Mouse (Mus musculus) left cerebral cortex, adult 6 months (tissue): ENCODE data around the gene Sema3d. TPM values are rescaled to one million over a fixed set of nuclear protein-coding genes. Genes with fewer than 3 reads are reported as not detected.

Source experiments
- long read RNA-seq, 2 experiments: library from polyadenylated mRNA; unstranded; transcript quantifications; one replicate each; pipeline ENCODE4 v2.0.0; 2019 to 2020
- polyA plus RNA-seq: library from polyadenylated mRNA; unstranded; fragments of <200 nt; fragmentation: Nextera tagmentation; gene quantifications from 2 replicates; pipeline ENCODE4 v1.2.3, GENCODE M21; 2021

Sema3d gene
- 0.77 and 0.82 TPM in 2 replicates for polyA plus RNA-seq
- long read RNA-seq, experiment 1, full-length matches to known transcripts, result 6 of 9 reads
- long read RNA-seq, experiment 1, partial matches to known transcripts, result 1 of 9 reads
- long read RNA-seq, experiment 1, other reads (novel, unspliced or antisense), result 2 of 9 reads
- long read RNA-seq, experiment 2, partial matches to known transcripts, result 0 of 1 reads
- long read RNA-seq, experiment 2, other reads (novel, unspliced or antisense), result 1 of 1 reads

DNA sequence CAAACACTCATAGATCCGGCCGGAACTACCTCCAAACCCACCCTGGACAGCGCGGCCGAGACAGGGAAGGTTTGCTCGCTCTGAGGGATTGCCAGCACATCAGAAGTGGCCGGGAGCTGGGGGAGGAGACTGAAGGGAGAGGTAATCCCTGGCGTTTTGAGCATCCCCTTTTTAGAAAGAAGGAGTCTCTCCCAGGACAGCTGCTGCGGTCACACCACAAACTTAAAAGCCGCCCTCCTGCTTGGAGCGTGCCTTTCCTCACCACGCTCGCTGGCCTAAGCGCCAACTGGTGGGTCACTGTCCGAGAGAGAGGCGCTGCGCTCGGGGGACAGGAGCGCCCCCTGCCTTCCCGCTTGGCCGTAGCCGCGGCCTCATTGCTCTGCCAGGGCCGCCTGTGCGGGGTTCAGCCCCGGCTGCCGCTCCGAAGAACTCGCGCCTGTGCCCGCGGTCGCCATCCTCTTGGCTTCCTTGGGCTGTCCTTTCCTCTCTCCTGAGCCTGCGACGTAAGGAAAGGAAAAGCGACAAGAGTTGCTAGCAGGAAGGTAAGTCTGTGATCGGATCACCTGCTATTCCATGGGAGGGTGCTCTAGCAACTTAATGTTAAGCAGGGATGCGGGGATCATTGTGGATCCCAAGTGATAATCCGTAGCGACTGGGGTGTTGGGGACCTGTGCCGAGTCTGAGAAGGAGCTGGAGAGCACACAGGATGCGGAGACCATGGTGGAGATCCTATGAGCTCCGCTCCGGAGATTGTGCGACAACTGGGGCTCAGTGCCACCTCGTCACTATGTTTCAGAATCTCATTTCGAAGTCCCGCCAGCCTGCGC is at the start of gene Sema3d:
Sema3d (plus strand) TSS at position 253 of the 827 bp plus-strand sequence.

